Mouse (Mus musculus) limb, embryonic 13.5 days (tissue): ENCODE data around the gene Trim21. TPM values are rescaled to one million over a fixed set of nuclear protein-coding genes. Genes with fewer than 3 reads are reported as not detected.

ENCODE experiments used
- ATAC-seq: fragments of 200-750 bp; cut with Nextera tagmentation; 2 replicates; pipeline ENCODE4 v1.8.0; 2017; ENCODE audit warnings: low read depth, moderate number of reproducible peaks, moderate TSS enrichment; ENCODE audit not compliant: low FRiP score
- H3K27ac ChIP-seq: fragments of 300-500 bp; sonication (generic); 2 replicates; pipeline ENCODE4 v1.5.1; 2015; ENCODE audit warnings: inconsistent platforms, mild to moderate bottlenecking, moderate library complexity
- H3K27me3 ChIP-seq: fragments of 300-500 bp; sonication (generic); 2 replicates; pipeline ENCODE4 v1.6.1; 2015; ENCODE audit warnings: mild to moderate bottlenecking, inconsistent platforms
- H3K36me3 ChIP-seq: fragments of 300-500 bp; sonication (generic); 2 replicates; pipeline ENCODE4 v1.6.1; 2015; ENCODE audit warnings: inconsistent platforms, mild to moderate bottlenecking, moderate library complexity
- H3K4me1 ChIP-seq: fragments of 300-500 bp; sonication (generic); 2 replicates; pipeline ENCODE4 v1.6.1; 2015; ENCODE audit warnings: inconsistent platforms
- H3K4me2 ChIP-seq: fragments of 300-500 bp; sonication (generic); replicated peaks from 2 replicates; pipeline ENCODE4 v1.6.1; 2015; ENCODE audit warnings: inconsistent platforms, mild to moderate bottlenecking, moderate library complexity
- H3K4me3 ChIP-seq: fragments of 300-500 bp; sonication (generic); 2 replicates; pipeline ENCODE4 v1.5.1; 2015; ENCODE audit warnings: moderate library complexity, mild to moderate bottlenecking, inconsistent platforms
- H3K9ac ChIP-seq: fragments of 300-500 bp; sonication (generic); 2 replicates; pipeline ENCODE4 v1.6.1; 2015; ENCODE audit warnings: mild to moderate bottlenecking, inconsistent platforms
- H3K9me3 ChIP-seq: fragments of 300-500 bp; sonication (generic); 2 replicates; pipeline ENCODE4 v1.6.1; 2016; ENCODE audit warnings: inconsistent platforms
- WGBS: fragments of 180-500 bp; shearing (Covaris S2); methylation state at CpG from one replicate; pipeline ENCODE4 v1.1.7; 2015; 5-methylcytosine and 5-hydroxymethylcytosine counted together
- polyA plus RNA-seq: library from polyadenylated mRNA; unstranded; fragments of >200 nt; fragmentation: Nextera tagmentation; extraction: Ambion mirVana; gene quantifications from 2 replicates; pipeline ENCODE4 v1.2.1, GENCODE M21; 2015

The Trim21 gene
- polyA plus RNA-seq, 1 experiment from 2014 or later, result 0.23 TPM

DNA sequence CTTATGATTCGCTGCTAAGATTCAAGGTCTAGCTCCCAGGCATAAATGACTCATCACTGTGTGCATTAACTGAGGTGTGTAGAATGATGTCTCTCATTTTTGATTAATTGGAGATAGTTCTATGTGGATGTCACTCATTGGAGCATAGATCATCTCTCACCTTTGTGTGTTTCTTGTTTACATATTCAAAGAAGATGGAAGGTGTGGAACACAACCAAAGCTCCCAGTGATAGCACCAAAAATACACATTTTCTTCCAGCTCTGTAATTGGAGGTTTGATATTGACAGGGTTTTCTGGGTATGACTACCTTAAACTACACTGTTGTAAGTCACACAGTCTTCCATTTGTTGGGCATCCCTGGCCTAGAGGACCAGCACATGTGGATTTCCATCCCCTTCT is 30.8 kb downstream of the Trim21 start, which contains the start of gene Olfr547:
Gene Olfr547 (plus strand): TSS at position 301 of the 400 bp plus-strand sequence.
- H3K27me3 ChIP-seq, result no peaks in the 10 kb centered on the region
- no peak for ATAC-seq
- no peak within 1 kb of the TSS for H3K27ac ChIP-seq
- 77% methylated on average over 1 of the region's 1 CpGs for WGBS
- no peak within 1 kb of the TSS for H3K9ac ChIP-seq
- H3K36me3 ChIP-seq, result no peaks in the 10 kb centered on the region
- H3K4me1 ChIP-seq, result no peaks in the 10 kb centered on the region
- H3K4me3 ChIP-seq, result no peak within 1 kb of the TSS
- H3K9me3 ChIP-seq, result no peaks in the 10 kb centered on the region
- no peak within 1 kb of the TSS for H3K4me2 ChIP-seq

DNA sequence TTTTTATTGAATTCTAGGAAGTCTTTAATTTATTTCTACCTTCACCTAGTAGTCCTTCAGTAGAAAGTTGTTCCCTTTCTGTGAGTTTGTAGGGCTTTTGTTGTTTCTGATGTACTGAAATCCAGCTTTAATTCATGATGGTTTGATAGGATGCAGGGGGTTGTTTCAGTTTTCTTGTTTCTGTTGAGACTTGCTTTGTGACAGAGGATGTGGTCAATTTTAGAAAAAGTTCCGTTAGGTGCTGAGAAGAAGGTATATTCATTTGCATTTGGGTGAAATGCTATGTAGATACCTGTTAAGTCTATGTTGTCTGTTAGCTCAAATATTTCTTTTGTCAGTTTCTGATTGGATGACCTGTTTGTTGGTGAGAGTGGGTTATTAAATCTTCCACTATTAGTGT is 36.2 kb downstream of the Trim21 start:
- no peaks in the 10 kb centered on the region for H3K9me3 ChIP-seq
- no peak overlapping the region for H3K27ac ChIP-seq
- H3K36me3 ChIP-seq, result no peaks in the 10 kb centered on the region
- H3K27me3 ChIP-seq, result no peaks in the 10 kb centered on the region
- H3K4me3 ChIP-seq, result no peak overlapping the region
- WGBS, result 81% methylated on average over 1 of the region's 1 CpGs
- no peak overlapping the region for H3K4me2 ChIP-seq
- no peak for ATAC-seq
- no peak overlapping the region for H3K9ac ChIP-seq
- H3K4me1 ChIP-seq, result no peaks in the 10 kb centered on the region

- H3K4me1 ChIP-seq, result peaks cover 10% of the 10 kb centered on the region
- no peak overlapping the region for H3K4me2 ChIP-seq
- peaks cover 31% of the 10 kb centered on the region for H3K27me3 ChIP-seq
- no peak overlapping the region for H3K27ac ChIP-seq
- ATAC-seq, result no peak
- H3K4me3 ChIP-seq, result no peak overlapping the region
- H3K36me3 ChIP-seq, result no peaks in the 10 kb centered on the region
- no peaks in the 10 kb centered on the region for H3K9me3 ChIP-seq
- WGBS, result 69% methylated on average over 2 of the region's 2 CpGs
- no peak overlapping the region for H3K9ac ChIP-seq
Measured at GRCm38 (mm10) chr7:102517051-102517335, 48.3 kb downstream of the Trim21 start.

GRCm38 (mm10) chr7:102516261-102517050 is 48.8 kb downstream of the Trim21 start:
- Histone ChIP-seq H3K4me2 (no peak overlapping the region), H3K27ac (no peak overlapping the region), H3K4me3 (no peak overlapping the region), H3K9me3 (no peaks in the 10 kb centered on the region), H3K9ac (no peak overlapping the region), H3K27me3 (peaks cover 35% of the 10 kb centered on the region), H3K4me1 (peaks cover 10% of the 10 kb centered on the region), H3K36me3 (no peaks in the 10 kb centered on the region)
- 50% methylated on average over 10 of the region's 10 CpGs for WGBS
- no peak for ATAC-seq

DNA sequence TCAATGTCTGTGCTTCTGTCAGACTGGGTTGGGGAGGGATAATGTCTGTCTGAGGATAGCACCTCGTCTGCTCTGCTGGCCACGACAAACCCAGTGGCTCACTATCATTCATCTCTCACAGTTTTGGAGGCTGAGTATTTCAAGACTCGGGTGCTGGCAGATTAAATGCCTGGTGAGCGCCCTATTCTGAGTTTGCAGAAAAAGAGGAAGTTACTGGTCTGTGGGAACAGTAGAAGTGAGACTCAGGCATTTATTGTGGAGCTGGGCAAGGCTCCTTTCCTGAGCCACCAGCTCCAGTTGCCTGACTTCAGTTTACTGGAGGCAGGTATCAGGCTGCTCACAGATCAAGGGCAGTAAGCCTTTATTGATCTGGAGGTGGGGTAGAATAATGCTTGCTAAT is 51.1 kb downstream of the Trim21 start:
- no peak for ATAC-seq
- Histone ChIP-seq H3K27me3 (peaks cover 35% of the 10 kb centered on the region), H3K9me3 (no peaks in the 10 kb centered on the region), H3K9ac (no peak overlapping the region), H3K36me3 (no peaks in the 10 kb centered on the region), H3K4me1 (peaks cover 10% of the 10 kb centered on the region), H3K4me3 (no peak overlapping the region), H3K4me2 (no peak overlapping the region), H3K27ac (no peak overlapping the region)
- 61% methylated on average over 4 of the region's 4 CpGs for whole genome bisulfite sequencing

DNA sequence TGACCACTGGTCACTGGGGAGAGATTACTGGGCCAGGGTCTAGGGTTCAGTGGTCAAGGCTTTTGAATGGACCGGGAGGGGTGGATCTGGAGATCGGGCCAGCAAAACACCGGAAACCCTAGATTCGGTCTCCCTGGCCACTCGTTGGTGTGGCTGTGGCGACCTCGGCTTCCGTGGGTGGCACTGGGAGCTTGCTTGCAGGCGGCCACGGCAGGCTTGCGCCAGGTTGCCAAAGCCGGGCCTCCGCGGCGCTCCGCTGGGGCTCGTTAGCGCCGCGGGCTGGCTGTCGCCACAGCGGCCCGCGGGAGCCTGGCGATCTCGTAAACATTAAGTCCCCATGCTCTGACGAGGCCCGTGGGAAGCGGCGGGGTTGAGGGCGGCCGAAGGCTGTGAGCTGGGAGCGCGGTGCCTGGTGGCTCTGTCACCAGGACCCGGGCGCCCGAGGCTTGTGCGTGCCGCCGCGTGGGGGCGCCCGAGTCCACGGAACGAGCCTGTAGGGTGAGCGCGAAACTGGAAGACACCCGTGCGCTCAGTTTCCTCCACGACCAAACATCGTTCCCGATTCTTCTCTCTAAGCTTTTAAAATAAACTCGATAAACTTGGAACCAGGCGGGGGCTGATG is 52.4 kb downstream of the Trim21 start:
- peaks cover 10% of the 10 kb centered on the region for H3K4me1 ChIP-seq
- H3K27ac ChIP-seq, result no peak overlapping the region
- H3K36me3 ChIP-seq, result no peaks in the 10 kb centered on the region
- H3K9me3 ChIP-seq, result no peaks in the 10 kb centered on the region
- 1% methylated on average over 54 of the region's 54 CpGs for whole genome bisulfite sequencing
- peak; percentile 92 for ATAC-seq
- H3K9ac ChIP-seq, result peak overlapping the region; percentile 71
- H3K27me3 ChIP-seq, result peaks cover 35% of the 10 kb centered on the region
- peak overlapping the region; percentile 87 for H3K4me2 ChIP-seq
- H3K4me3 ChIP-seq, result peak overlapping the region; percentile 52

GRCm38 (mm10) chr7:102511927-102512326 is 53.4 kb downstream of the Trim21 start:
- Histone ChIP-seq H3K4me3 (no peak overlapping the region), H3K9ac (no peak overlapping the region), H3K27me3 (peaks cover 35% of the 10 kb centered on the region), H3K4me2 (no peak overlapping the region), H3K9me3 (no peaks in the 10 kb centered on the region), H3K4me1 (peaks cover 8% of the 10 kb centered on the region), H3K27ac (no peak overlapping the region), H3K36me3 (no peaks in the 10 kb centered on the region)
- ATAC-seq, result no peak
- 89% methylated on average over 10 of the region's 10 CpGs for WGBS

DNA sequence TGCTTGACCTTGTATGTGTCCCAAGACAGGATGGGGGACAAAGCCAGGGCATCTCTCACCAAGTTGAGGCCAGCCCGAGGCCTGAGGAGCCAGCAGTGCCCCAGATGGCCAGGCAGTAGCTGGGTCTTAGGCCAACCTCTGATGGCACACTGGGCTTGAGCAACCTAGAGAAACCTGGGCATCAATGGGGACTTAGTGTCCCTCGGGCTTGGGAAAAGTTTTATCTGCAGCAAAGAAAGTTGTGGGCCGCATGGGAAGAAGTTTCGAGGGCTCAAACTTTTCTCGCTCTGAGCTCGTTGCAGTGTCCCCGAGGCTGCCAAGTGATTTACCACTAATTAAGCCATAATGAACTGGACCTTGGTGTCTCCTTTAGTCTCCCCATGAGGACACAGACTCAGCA is 55.6 kb downstream of the Trim21 start:
- ATAC-seq, result no peak
- peaks cover 25% of the 10 kb centered on the region for H3K27me3 ChIP-seq
- H3K4me1 ChIP-seq, result no peaks in the 10 kb centered on the region
- no peaks in the 10 kb centered on the region for H3K36me3 ChIP-seq
- 56% methylated on average over 7 of the region's 7 CpGs for WGBS
- H3K9ac ChIP-seq, result no peak overlapping the region
- H3K4me2 ChIP-seq, result no peak overlapping the region
- no peak overlapping the region for H3K27ac ChIP-seq
- no peaks in the 10 kb centered on the region for H3K9me3 ChIP-seq
- no peak overlapping the region for H3K4me3 ChIP-seq

DNA sequence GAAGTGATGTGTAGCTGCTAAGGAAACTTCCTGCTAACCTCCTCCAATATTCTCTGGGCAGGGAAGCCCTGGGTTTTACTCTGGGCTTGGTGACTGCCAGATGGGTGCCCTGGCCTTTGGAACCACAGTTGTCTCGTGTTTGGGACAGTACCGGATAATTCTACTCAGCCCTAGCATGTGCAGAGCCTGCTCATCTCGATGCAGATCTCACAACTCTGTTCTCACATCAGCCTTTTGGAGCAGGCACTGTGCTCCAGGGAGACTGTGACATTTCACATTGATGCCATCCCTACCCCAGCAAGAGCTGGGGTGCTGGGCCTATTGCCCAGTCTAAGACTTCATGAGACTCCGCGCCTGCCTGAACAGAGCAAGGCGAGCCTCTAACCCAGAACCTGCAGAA is 56.6 kb downstream of the Trim21 start:
- no peaks in the 10 kb centered on the region for H3K4me1 ChIP-seq
- no peak for ATAC-seq
- no peaks in the 10 kb centered on the region for H3K9me3 ChIP-seq
- H3K4me3 ChIP-seq, result no peak overlapping the region
- H3K36me3 ChIP-seq, result no peaks in the 10 kb centered on the region
- no peak overlapping the region for H3K9ac ChIP-seq
- no peak overlapping the region for H3K4me2 ChIP-seq
- WGBS, result 88% methylated on average over 6 of the region's 6 CpGs
- H3K27ac ChIP-seq, result no peak overlapping the region
- peaks cover 14% of the 10 kb centered on the region for H3K27me3 ChIP-seq

DNA sequence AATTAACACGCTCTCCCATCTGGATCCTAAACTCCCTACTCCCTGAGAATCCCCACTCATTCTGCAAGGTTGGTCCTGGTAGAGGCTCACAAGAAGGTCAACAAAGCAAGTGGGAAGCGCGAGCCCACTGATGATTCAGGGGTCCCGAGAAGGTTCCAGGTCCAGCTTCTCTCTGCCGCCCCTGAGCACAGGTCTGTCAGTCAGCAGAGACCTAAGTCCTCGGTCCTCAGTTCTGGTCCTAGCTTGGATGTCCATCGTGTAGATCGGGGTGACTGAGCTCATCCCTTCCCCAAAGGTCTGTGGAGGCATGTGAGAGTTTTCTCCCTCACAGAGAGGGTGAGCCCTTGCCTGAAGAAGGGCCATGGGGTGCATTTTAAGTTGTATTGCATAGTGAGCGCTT is 57.2 kb downstream of the Trim21 start:
- 89% methylated on average over 9 of the region's 9 CpGs for WGBS

More for the DNA sequence above, 57.2 kb downstream of the Trim21 start:
- Histone ChIP-seq H3K9ac (no peak overlapping the region), H3K4me2 (no peak overlapping the region), H3K36me3 (no peaks in the 10 kb centered on the region), H3K4me3 (no peak overlapping the region), H3K4me1 (no peaks in the 10 kb centered on the region), H3K27me3 (peaks cover 14% of the 10 kb centered on the region), H3K27ac (no peak overlapping the region), H3K9me3 (no peaks in the 10 kb centered on the region)
- no peak for ATAC-seq
